Mouse (Mus musculus) liver, postnatal 0 days (tissue): ENCODE results near the gene Arhgef17. TPM values are rescaled to one million over a fixed set of nuclear protein-coding genes. Genes with fewer than 3 reads are reported as not detected.

Experiments used
- ATAC-seq: fragments of 200-750 bp; cut with Nextera tagmentation; 2 replicates; pipeline ENCODE4 v1.8.0; 2017; ENCODE audit warnings: mild to moderate bottlenecking, moderate library complexity
- DNase-seq: peaks from one replicate; pipeline ENCODE4 v3.0.0-alpha.2; 2016
- H3K27ac ChIP-seq: fragments of 300-500 bp; sonication (generic); 2 replicates; pipeline ENCODE4 v1.5.1; 2014; ENCODE audit warnings: antibody characterized with exemption, moderate library complexity, mild to moderate bottlenecking, low read depth
- H3K27me3 ChIP-seq: fragments of 300-500 bp; sonication (generic); 2 replicates; pipeline ENCODE4 v1.6.1; 2014; ENCODE audit warnings: low read length, control low read depth, mixed read lengths; ENCODE audit not compliant: insufficient read depth
- H3K36me3 ChIP-seq: fragments of 300-500 bp; sonication (generic); replicated peaks from 2 replicates; pipeline ENCODE4 v1.6.1; 2014; ENCODE audit warnings: mild to moderate bottlenecking, control low read depth, low read length, moderate library complexity, mixed read lengths; ENCODE audit not compliant: insufficient read depth
- H3K4me1 ChIP-seq: fragments of 300-500 bp; sonication (generic); 2 replicates; pipeline ENCODE4 v1.6.1; 2014; ENCODE audit warnings: antibody characterized with exemption, mild to moderate bottlenecking, control low read depth; ENCODE audit not compliant: insufficient read depth
- H3K4me2 ChIP-seq: fragments of 300-500 bp; sonication (generic); 2 replicates; pipeline ENCODE4 v1.6.1; 2014; ENCODE audit warnings: low read depth, mild to moderate bottlenecking, low read length, moderate library complexity, mixed read lengths
- H3K4me3 ChIP-seq: fragments of 300-500 bp; sonication (generic); 2 replicates; pipeline ENCODE4 v1.5.1; 2014; ENCODE audit warnings: low read depth, low read length
- H3K9ac ChIP-seq: fragments of 300-500 bp; sonication (generic); replicated peaks from 2 replicates; pipeline ENCODE4 v1.6.1; 2014; ENCODE audit warnings: mild to moderate bottlenecking, moderate library complexity
- H3K9me3 ChIP-seq: fragments of 300-500 bp; sonication (generic); 2 replicates; pipeline ENCODE4 v1.6.1; 2016; ENCODE audit warnings: mild to moderate bottlenecking, control low read depth, low read length, mixed read lengths
- CTCF ChIP-seq: sonication (generic); IDR thresholded peaks from 2 replicates; pipeline ENCODE4 v1.5.1; 2016; ENCODE audit warnings: antibody characterized with exemption, low read depth
- EP300 ChIP-seq: IDR thresholded peaks from 2 replicates; pipeline ENCODE4 v1.6.1; 2016; ENCODE audit warnings: antibody characterized with exemption, low read depth, mild to moderate bottlenecking
- WGBS: fragments of 180-500 bp; shearing (Covaris S2); extraction: QIAGEN DNeasy Blood & Tissue Kit; methylation state at CpG from one replicate; pipeline ENCODE4 v1.1.7; 2014; ENCODE audit not compliant: insufficient replicate concordance; 5-methylcytosine and 5-hydroxymethylcytosine counted together
- polyA plus RNA-seq: library from polyadenylated mRNA; unstranded; fragments of >200 nt; fragmentation: Nextera tagmentation; extraction: Ambion mirVana; gene quantifications from 2 replicates; pipeline ENCODE4 v1.2.1, GENCODE M21; 2015

Arhgef17 gene
- polyA plus RNA-seq, 1 experiment from 2014 or later: 0.35 TPM

- H3K27ac ChIP-seq: no peak overlapping the region
- no peak overlapping the region for H3K9ac ChIP-seq
- WGBS: 58% methylated on average over 6 of the region's 6 CpGs
- no peak for DNase-seq
- no peaks in the 10 kb centered on the region for H3K9me3 ChIP-seq
- no peak overlapping the region for H3K4me3 ChIP-seq
- no peaks in the 10 kb centered on the region for H3K36me3 ChIP-seq
- H3K4me2 ChIP-seq: no peak overlapping the region
- TF ChIP-seq CTCF: no peak
- TF ChIP-seq EP300: no peak
- 0 out of 2 replicates have a peak, but pooled peaks cover 5% of the 10 kb centered on the region for H3K4me1 ChIP-seq
- H3K27me3 ChIP-seq: peaks cover 7% of the 10 kb centered on the region
- no peak for ATAC-seq
Observed at GRCm38 (mm10) chr7:100968376-100968775, 36.5 kb upstream of the Arhgef17 start.

GRCm38 (mm10) chr7:100967850-100968249 lies 35.9 kb upstream of the Arhgef17 start:
- H3K9ac ChIP-seq: no peak overlapping the region
- WGBS: 67% methylated on average over 9 of the region's 9 CpGs
- TF ChIP-seq CTCF (no peak), EP300 (no peak)
- no peak overlapping the region for H3K4me3 ChIP-seq
- H3K9me3 ChIP-seq: no peaks in the 10 kb centered on the region
- DNase-seq (no peak), ATAC-seq (0 out of 2 replicates have a peak, but pooled peaks have one; percentile 23)
- peaks cover 3% of the 10 kb centered on the region; the same call in 1 of the 2 replicates for H3K27me3 ChIP-seq
- 0 out of 2 replicates have a peak, but pooled peaks cover 5% of the 10 kb centered on the region for H3K4me1 ChIP-seq
- no peaks in the 10 kb centered on the region for H3K36me3 ChIP-seq
- H3K27ac ChIP-seq: no peak overlapping the region
- no peak overlapping the region for H3K4me2 ChIP-seq

- DNase-seq: no peak
Observed at GRCm38 (mm10) chr7:100966014-100966413, 34.1 kb upstream of the Arhgef17 start.

GRCm38 (mm10) chr7:100965079-100965478 lies 33.2 kb upstream of the Arhgef17 start:
- H3K9me3 ChIP-seq: no peaks in the 10 kb centered on the region
- H3K27me3 ChIP-seq: no peaks in the 10 kb centered on the region
- no peak overlapping the region for H3K9ac ChIP-seq
- H3K36me3 ChIP-seq: no peaks in the 10 kb centered on the region
- ATAC-seq (peak; percentile 49; the same call in 1 of the 2 replicates), DNase-seq (no peak)
- H3K4me1 ChIP-seq: 0 out of 2 replicates have a peak, but pooled peaks cover 5% of the 10 kb centered on the region
- H3K4me3 ChIP-seq: no peak overlapping the region
- no peak overlapping the region for H3K27ac ChIP-seq
- H3K4me2 ChIP-seq: no peak overlapping the region
- TF ChIP-seq EP300 (no peak), CTCF (peak; percentile 86)
- WGBS: 32% methylated on average over 4 of the region's 4 CpGs

More at GRCm38 (mm10) chr7:100966014-100966413, 34.1 kb upstream of the Arhgef17 start:
- no peaks in the 10 kb centered on the region for H3K9me3 ChIP-seq
- TF ChIP-seq EP300 (no peak), CTCF (no peak)
- H3K4me3 ChIP-seq: no peak overlapping the region
- 0 out of 2 replicates have a peak, but pooled peaks cover 5% of the 10 kb centered on the region for H3K4me1 ChIP-seq
- H3K36me3 ChIP-seq: no peaks in the 10 kb centered on the region
- no peaks in the 10 kb centered on the region for H3K27me3 ChIP-seq
- WGBS: 73% methylated on average over 7 of the region's 7 CpGs
- no peak overlapping the region for H3K9ac ChIP-seq
- no peak overlapping the region for H3K27ac ChIP-seq
- H3K4me2 ChIP-seq: no peak overlapping the region
- ATAC-seq: no peak

- no peak overlapping the region for H3K27ac ChIP-seq
- 0 out of 2 replicates have a peak, but pooled peaks cover 5% of the 10 kb centered on the region for H3K4me1 ChIP-seq
- DNase-seq (peak; percentile 42), ATAC-seq (peak; percentile 40; the same call in 1 of the 2 replicates)
- TF ChIP-seq CTCF (no peak), EP300 (no peak)
- H3K4me3 ChIP-seq: peak overlapping the region; percentile 19; the same call in 1 of the 2 replicates
- H3K36me3 ChIP-seq: no peaks in the 10 kb centered on the region
- H3K9me3 ChIP-seq: no peaks in the 10 kb centered on the region
- peak overlapping the region; percentile 46 for H3K4me2 ChIP-seq
- WGBS: 53% methylated on average over 6 of the region's 6 CpGs
- no peaks in the 10 kb centered on the region for H3K27me3 ChIP-seq
- no peak overlapping the region for H3K9ac ChIP-seq
Observed at GRCm38 (mm10) chr7:100964242-100964641, 32.3 kb upstream of the Arhgef17 start.

GRCm38 (mm10) chr7:100963381-100963780 lies 31.5 kb upstream of the Arhgef17 start:
- no peak overlapping the region for H3K9ac ChIP-seq
- no peak overlapping the region for H3K4me3 ChIP-seq
- no peak for ATAC-seq
- 0 out of 2 replicates have a peak, but pooled peaks cover 5% of the 10 kb centered on the region for H3K4me1 ChIP-seq
- H3K9me3 ChIP-seq: 0 out of 2 replicates have a peak, but pooled peaks cover 2% of the 10 kb centered on the region
- 79% methylated on average over 8 of the region's 8 CpGs for whole genome bisulfite sequencing
- no peak for DNase-seq
- no peak for TF ChIP-seq EP300
- TF ChIP-seq CTCF: no peak
- no peak overlapping the region for H3K4me2 ChIP-seq
- H3K27me3 ChIP-seq: no peaks in the 10 kb centered on the region
- no peaks in the 10 kb centered on the region for H3K36me3 ChIP-seq
- H3K27ac ChIP-seq: no peak overlapping the region
